Mouse (Mus musculus): ENCODE results near the gene Aknad1. TPM values are rescaled to one million over a fixed set of nuclear protein-coding genes. Genes with fewer than 3 reads are reported as not detected.

Gene Aknad1
- total and polyA plus RNA-seq, 3 experiments: not detected

DNA sequence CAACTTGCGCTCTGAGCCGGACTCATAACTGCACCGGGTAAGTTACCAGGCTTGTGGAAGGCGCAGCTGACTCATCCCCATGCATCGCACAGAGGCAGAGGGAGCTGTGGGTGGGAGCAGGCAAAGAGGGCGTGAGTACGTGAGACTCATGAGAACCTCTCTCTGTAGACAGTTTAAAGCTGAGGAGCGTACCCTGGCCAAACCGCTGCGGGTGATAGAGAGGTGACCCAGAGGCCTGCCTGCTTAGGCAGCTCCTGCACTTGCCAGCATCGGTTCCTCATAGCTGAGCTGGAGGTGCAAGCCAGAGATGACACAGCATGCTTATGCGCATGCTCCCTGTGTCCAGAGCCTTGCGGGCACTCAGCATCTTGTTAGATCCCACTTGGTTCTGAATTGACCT, 32.8 kb downstream of the Aknad1 start:
- Histone ChIP-seq H3K36me3 (replicated peaks in 1 of 2; ENCODE audit: control insufficient read depth in 1 of 2, insufficient read depth in 1 of 2, low read length in 1 of 2) (no peaks in the 10 kb centered on the region), H3K4me2 (ENCODE audit: insufficient read depth, low read depth, poor library complexity, severe bottlenecking) (no peak overlapping the region), H3K79me2 (replicated peaks; ENCODE audit: control insufficient read depth, extremely low read depth, insufficient read depth, poor library complexity, severe bottlenecking) (no peaks in the 10 kb centered on the region), H3K27ac (ENCODE audit: insufficient read depth, low read depth) (no peak overlapping the region), H3K9me3 (replicated peaks; ENCODE audit: low read length) (no peaks in the 10 kb centered on the region), H3K9ac (ENCODE audit: insufficient read depth, low read depth) (no peak overlapping the region), H3K27me3 (replicated peaks) (no peaks in the 10 kb centered on the region), H3K4me1 (ENCODE audit: control insufficient read depth in 1 of 2, insufficient read depth in 2 of 2) (peaks cover 3 to 7% of the 10 kb centered on the region in 2 experiments; a peak in 2 of 4 replicates), H3K4me3 (replicated peaks in 1 of 3; ENCODE audit: low read depth in 2 of 3, low read length in 2 of 3, poor library complexity in 1 of 3) (no peak overlapping the region)
- dilution Hi-C loops (cut with MboI; ENCODE audit: extremely low pct_ligation_motif_present, extremely low pct_unique_long_range_greater_than_20kb, low sequenced_read_pairs): no loop called here
- in situ Hi-C loops (cut with MboI; ENCODE audit: low pct_ligation_motif_present, low pct_unique_long_range_greater_than_20kb, low sequenced_read_pairs): loop anchor here (5.0 to 10.0 kb wide), 2 partner anchors 75 to 293 kb away; no protein-coding TSS in a partner anchor
- no peak for DNase-seq (ENCODE audit: extremely low read depth)
- no peak for TF ChIP-seq CTCF (conservative IDR thresholded peaks at IDR 0.05 in 1 of 2, IDR thresholded peaks at IDR 0.05 in 1 of 2; ENCODE audit: low read depth in 2 of 2, low read length in 2 of 2)
- peak; percentile 65 for TF ChIP-seq NRF1 (IDR thresholded peaks at IDR 0.05; ENCODE audit: low read depth, low read length)

DNA sequence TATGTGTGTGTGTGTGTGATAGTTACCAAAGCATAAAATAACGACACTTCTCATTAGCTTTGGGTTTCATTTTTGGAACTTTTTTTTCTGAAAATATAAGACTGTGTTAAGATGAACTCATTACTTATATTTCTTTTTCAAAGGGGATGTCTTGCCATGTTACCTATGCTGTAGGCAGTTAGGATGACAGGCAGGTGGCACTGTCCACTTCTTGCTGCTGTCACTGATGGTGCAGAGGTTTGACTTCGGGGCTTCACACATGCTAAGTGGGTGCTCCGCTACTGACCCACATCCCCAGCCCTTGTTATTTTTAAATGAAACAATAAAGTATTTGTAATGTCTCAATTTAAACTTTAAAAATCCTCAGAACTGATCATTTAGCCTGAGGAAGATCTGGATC, 33.4 kb downstream of the Aknad1 start:
- no peaks in the 10 kb centered on the region for H3K9me3 ChIP-seq (replicated peaks; ENCODE audit: low read length)
- DNase-seq (ENCODE audit: extremely low read depth): peak; percentile 27
- no peaks in the 10 kb centered on the region for H3K27me3 ChIP-seq (replicated peaks)
- TF ChIP-seq E2F4 (IDR thresholded peaks at IDR 0.05; ENCODE audit: insufficient replicate concordance, low read depth, low read length): no peak
- peak in 1 of 2 experiments; percentile 80; a peak in 2 of 4 replicates for TF ChIP-seq CTCF (conservative IDR thresholded peaks at IDR 0.05 in 1 of 2, IDR thresholded peaks at IDR 0.05 in 1 of 2; ENCODE audit: low read depth in 2 of 2, low read length in 2 of 2)
- TF ChIP-seq RAD21 (IDR thresholded peaks at IDR 0.05; ENCODE audit: low read depth, low read length): peak; percentile 73
- no peak for TF ChIP-seq TCF12 (IDR thresholded peaks at IDR 0.05; ENCODE audit: low read depth, low read length)
- TF ChIP-seq SMC3 (IDR thresholded peaks at IDR 0.05; ENCODE audit: low read depth, low read length): peak; percentile 84
- TF ChIP-seq RCOR1 (conservative IDR thresholded peaks at IDR 0.05; ENCODE audit: low read depth, low read length): no peak
- H3K27ac ChIP-seq (ENCODE audit: insufficient read depth, low read depth): no peak overlapping the region
- H3K4me1 ChIP-seq (ENCODE audit: control insufficient read depth in 1 of 2, insufficient read depth in 2 of 2): peaks cover 3 to 7% of the 10 kb centered on the region in 2 experiments; a peak in 2 of 4 replicates
- in situ Hi-C loops (cut with MboI; ENCODE audit: low pct_ligation_motif_present, low pct_unique_long_range_greater_than_20kb, low sequenced_read_pairs): loop anchor here (5.0 to 10.0 kb wide), 2 partner anchors 76 to 292 kb away; no protein-coding TSS in a partner anchor
- H3K4me3 ChIP-seq (replicated peaks in 1 of 3; ENCODE audit: low read depth in 2 of 3, low read length in 2 of 3, poor library complexity in 1 of 3): no peak overlapping the region
- H3K4me2 ChIP-seq (ENCODE audit: insufficient read depth, low read depth, poor library complexity, severe bottlenecking): no peak overlapping the region
- H3K79me2 ChIP-seq (replicated peaks; ENCODE audit: control insufficient read depth, extremely low read depth, insufficient read depth, poor library complexity, severe bottlenecking): no peaks in the 10 kb centered on the region
- H3K36me3 ChIP-seq (replicated peaks in 1 of 2; ENCODE audit: control insufficient read depth in 1 of 2, insufficient read depth in 1 of 2, low read length in 1 of 2): no peaks in the 10 kb centered on the region
- dilution Hi-C loops (cut with MboI; ENCODE audit: extremely low pct_ligation_motif_present, extremely low pct_unique_long_range_greater_than_20kb, low sequenced_read_pairs): no loop called here
- H3K9ac ChIP-seq (ENCODE audit: insufficient read depth, low read depth): no peak overlapping the region

DNA sequence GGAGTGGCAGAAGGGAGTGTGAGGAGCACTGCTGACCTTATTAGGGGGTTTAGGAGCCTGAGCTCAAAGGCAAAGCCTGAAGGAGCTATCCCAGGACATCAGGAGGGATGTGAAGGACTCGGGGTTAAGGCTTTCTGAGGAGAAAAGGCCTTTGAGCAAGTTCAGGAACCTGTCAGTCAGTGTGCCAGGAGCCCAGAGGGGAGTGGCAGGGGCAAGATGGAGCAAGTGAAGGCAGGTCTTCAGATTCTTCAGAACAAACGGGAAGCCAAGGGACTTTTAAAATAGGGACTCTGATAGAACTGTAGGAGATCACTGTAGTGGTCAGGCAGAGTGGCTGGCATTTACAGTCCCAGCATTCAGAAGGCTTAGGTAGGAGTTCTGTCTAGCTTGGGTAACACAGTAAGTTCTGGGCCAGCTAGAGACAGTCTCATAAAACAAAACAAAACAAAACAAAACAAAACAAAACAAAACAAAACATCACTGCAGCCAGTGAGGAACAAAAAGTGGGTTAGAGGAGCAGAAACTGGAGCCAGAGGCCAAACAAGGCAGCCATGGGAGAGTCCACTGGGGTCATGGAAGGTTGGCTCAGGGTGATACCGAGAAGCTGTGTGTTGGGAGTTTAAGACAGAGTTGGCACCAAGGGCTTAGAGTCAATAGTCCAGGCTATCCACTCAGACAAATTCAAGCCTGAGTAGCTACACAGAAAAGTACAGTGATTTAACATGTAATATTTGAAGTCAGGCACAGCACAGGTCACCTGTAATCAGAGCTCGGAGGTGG, 39.5 kb downstream of the Aknad1 start:
- Histone ChIP-seq H3K36me3 (replicated peaks in 1 of 2; ENCODE audit: control insufficient read depth in 1 of 2, insufficient read depth in 1 of 2, low read length in 1 of 2) (no peaks in the 10 kb centered on the region), H3K27me3 (replicated peaks) (no peaks in the 10 kb centered on the region), H3K27ac (ENCODE audit: insufficient read depth, low read depth) (no peak overlapping the region), H3K4me3 (replicated peaks in 1 of 3; ENCODE audit: low read depth in 2 of 3, low read length in 2 of 3, poor library complexity in 1 of 3) (no peak overlapping the region), H3K9me3 (replicated peaks; ENCODE audit: low read length) (peaks cover 2% of the 10 kb centered on the region), H3K4me2 (ENCODE audit: insufficient read depth, low read depth, poor library complexity, severe bottlenecking) (no peak overlapping the region), H3K4me1 (ENCODE audit: control insufficient read depth in 1 of 2, insufficient read depth in 2 of 2) (peaks cover 2 to 16% of the 10 kb centered on the region in 2 experiments; a peak in 3 of 4 replicates), H3K9ac (ENCODE audit: insufficient read depth, low read depth) (no peak overlapping the region), H3K79me2 (replicated peaks; ENCODE audit: control insufficient read depth, extremely low read depth, insufficient read depth, poor library complexity, severe bottlenecking) (no peaks in the 10 kb centered on the region)
- dilution Hi-C loops (cut with MboI; ENCODE audit: extremely low pct_ligation_motif_present, extremely low pct_unique_long_range_greater_than_20kb, low sequenced_read_pairs) (no loop called here), in situ Hi-C loops (cut with MboI; ENCODE audit: low pct_ligation_motif_present, low pct_unique_long_range_greater_than_20kb, low sequenced_read_pairs) (loop anchor here (5.0 to 25.0 kb wide), 3 partner anchors 123 to 367 kb away; partner anchors contain the start of gene Celsr2)
- TF ChIP-seq MYC (IDR thresholded peaks at IDR 0.05; ENCODE audit: low read depth, low read length) (no peak), EP300 (IDR thresholded peaks at IDR 0.05; ENCODE audit: low read length) (no peak), BHLHE40 (IDR thresholded peaks at IDR 0.05; ENCODE audit: low read depth, low read length) (no peak), JUND (conservative IDR thresholded peaks at IDR 0.05; ENCODE audit: low read depth, low read length) (no peak), MAFK (IDR thresholded peaks at IDR 0.05; ENCODE audit: insufficient replicate concordance, low read length) (no peak), KAT2A (IDR thresholded peaks at IDR 0.05; ENCODE audit: insufficient replicate concordance, low read length) (no peak), JUN (IDR thresholded peaks at IDR 0.05; ENCODE audit: insufficient read depth, low read depth, low read length) (no peak), GABPA (IDR thresholded peaks at IDR 0.05; ENCODE audit: insufficient replicate concordance, low read depth, low read length) (no peak), E2F4 (IDR thresholded peaks at IDR 0.05; ENCODE audit: insufficient replicate concordance, low read depth, low read length) (no peak), ZMIZ1 (IDR thresholded peaks at IDR 0.05; ENCODE audit: low read depth, low read length) (no peak), POLR2A (IDR thresholded peaks at IDR 0.05; ENCODE audit: low read depth, low read length) (no peak), MAX (IDR thresholded peaks at IDR 0.05; ENCODE audit: low read length) (no peak), SIN3A (IDR thresholded peaks at IDR 0.05; ENCODE audit: low read length) (no peak), ZC3H11A (IDR thresholded peaks at IDR 0.05; ENCODE audit: low read depth, low read length) (no peak), ZNF384 (IDR thresholded peaks at IDR 0.05; ENCODE audit: low read depth, low read length) (no peak), USF1 (IDR thresholded peaks at IDR 0.05; ENCODE audit: low read depth, low read length) (no peak), NELFE (IDR thresholded peaks at IDR 0.05; ENCODE audit: low read depth, low read length) (no peak)
- DNase-seq (ENCODE audit: extremely low read depth): no peak
